Mouse (Mus musculus) granulocyte monocyte progenitor cell, adult 5-6 weeks (primary cell): ENCODE data around the gene Defa25. TPM values are rescaled to one million over a fixed set of nuclear protein-coding genes. Genes with fewer than 3 reads are reported as not detected.
"Not testable (repeated sequence)": the region's sequence is repeated elsewhere in the genome, so short reads cannot be mapped to it uniquely, and the experiment has no call there.

Source experiments
- ATAC-seq: replicated peaks from 2 replicates; pipeline ENCODE4 v1.8.0; 2016; ENCODE audit warnings: mild to moderate bottlenecking, moderate TSS enrichment, inconsistent platforms; ENCODE audit not compliant: poor library complexity, severe bottlenecking
- total RNA-seq, 2 experiments: library from RNA; stranded (forward) in 1 of 2; stranded (reverse) in 1 of 2; fragments of 200-712, 200-1000 nt in 1 of 2; fragments of >200 nt in 1 of 2; fragmentation: Nextera tagmentation in 1 of 2; gene quantifications; 2 replicates each; pipeline ENCODE4 v1.2.3; 2014 to 2017

Gene Defa25
- total RNA-seq (2014; fragmentation: Nextera tagmentation), result not detected in 2 replicates
- not detected in 2 replicates for total RNA-seq (2017)

- not testable (repeated sequence) for ATAC-seq
Observed at GRCm38 (mm10) chr8:21084142-21084541, at the start of gene Defa25. TSS of gene Defa25 (plus strand) at chr8:21084442.

DNA sequence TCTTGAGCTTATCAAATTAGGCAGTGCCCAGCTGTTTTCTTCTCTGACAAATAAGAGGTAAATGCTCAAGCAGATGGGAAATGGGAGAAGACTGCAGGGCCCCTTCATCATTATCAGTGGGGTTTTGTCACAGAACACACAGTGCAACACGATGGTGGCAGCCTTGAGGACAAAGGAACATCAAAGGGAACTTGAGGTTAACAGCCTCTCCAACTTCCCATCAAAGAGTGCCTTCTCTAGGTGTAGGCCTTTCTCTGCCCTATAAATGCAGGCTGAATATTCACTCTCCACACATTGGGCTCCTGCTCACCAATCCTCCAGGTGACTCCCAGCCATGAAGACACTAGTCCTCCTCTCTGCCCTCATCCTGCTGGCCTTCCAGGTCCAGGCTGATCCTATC is 29.5 kb upstream of the Defa25 start, which contains the start of gene Defa23:
Gene Defa23, plus strand, starts transcription at position 301 of the 400 bp plus-strand sequence.
- not testable (repeated sequence) for ATAC-seq

GRCm38 (mm10) chr8:21064738-21065137 is 19.5 kb upstream of the Defa25 start, which contains the start of gene Defa35:
TSS of gene Defa35 (plus strand) at chr8:21065038.
- ATAC-seq, result not testable (repeated sequence)

DNA sequence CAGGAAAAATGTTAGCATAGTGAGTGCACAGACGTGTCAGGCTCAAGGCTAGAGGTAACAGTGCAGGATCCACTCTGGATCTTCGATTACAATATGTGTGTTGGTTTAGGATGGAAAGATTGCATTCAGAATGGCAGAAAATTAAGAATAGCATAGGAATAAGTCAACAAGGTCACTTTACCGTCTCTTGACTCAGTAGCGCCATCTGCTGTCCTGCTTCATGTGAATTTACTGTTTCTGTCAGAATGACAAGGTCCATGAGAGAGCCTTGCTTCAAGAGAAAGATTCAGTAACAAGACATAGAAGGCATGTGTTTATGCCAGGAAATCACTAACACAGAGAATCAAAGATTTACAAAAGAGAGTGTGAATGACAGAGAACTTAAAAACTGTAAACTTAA is 8.9 kb downstream of the Defa25 start:
- no peak for ATAC-seq

DNA sequence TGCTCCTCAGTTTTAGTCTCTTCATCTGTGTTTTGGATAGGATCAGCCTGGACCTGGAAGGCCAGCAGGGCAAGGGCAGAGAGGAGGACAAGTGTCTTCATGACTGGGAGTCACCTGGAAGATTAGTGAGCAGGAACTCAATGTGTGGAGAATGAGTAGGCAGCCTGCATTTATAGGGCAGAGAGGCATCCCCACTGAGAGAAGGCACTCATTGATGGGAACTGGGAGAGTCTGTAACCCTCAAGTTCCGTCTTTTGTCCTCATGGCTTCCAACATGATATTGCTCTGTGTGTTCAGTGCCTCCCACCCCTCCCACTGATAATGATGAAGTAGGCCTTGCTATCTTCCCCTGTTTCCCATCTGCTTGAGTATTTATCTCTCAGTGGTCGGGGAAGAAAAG is 11.7 kb downstream of the Defa25 start, which contains the start of gene Gm14851:
Gene Gm14851, minus strand, starts transcription at position 101 of the 400 bp plus-strand sequence.
- ATAC-seq, result not testable (repeated sequence)

DNA sequence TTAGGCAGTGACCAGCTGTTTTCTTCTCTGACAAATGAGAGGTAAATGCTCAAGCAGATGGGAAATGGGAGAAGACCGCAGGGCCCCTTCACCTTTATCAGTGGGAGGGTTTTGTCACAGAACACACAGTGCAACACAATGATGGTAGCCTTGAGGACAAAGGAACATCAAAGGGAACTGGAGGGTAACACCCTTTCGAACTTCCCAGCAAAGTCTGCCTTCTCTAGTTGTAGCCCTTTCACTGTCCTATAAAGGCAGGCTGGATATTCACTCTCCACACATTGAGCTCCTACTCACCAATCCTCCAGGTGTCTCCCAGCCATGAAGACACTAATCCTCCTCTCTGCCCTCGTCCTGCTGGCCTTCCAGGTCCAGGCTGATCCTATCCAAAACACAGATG is 50.1 kb downstream of the Defa25 start, which contains the start of gene Defa30:
Gene Defa30, plus strand, starts transcription at position 301 of the 400 bp plus-strand sequence.
- ATAC-seq, result not testable (repeated sequence)

Other genes with a start within 250 kb of the Defa25 start
- not detected in 2 replicates for gene Defb33, start 191.8 kb upstream of the Defa25 start, total RNA-seq (2014; fragmentation: Nextera tagmentation)
- gene Defb33, start 191.8 kb upstream of the Defa25 start, total RNA-seq (2017), result not detected in 2 replicates
- gene Gm15056, start 181.8 kb upstream of the Defa25 start, total RNA-seq (2014; fragmentation: Nextera tagmentation), result not detected in 2 replicates
- not detected in 2 replicates for gene Gm15056, start 181.8 kb upstream of the Defa25 start, total RNA-seq (2017)
- not detected in 2 replicates for gene Gm6040, start 162.4 kb upstream of the Defa25 start, total RNA-seq (2014; fragmentation: Nextera tagmentation)
- gene Gm6040, start 162.4 kb upstream of the Defa25 start, total RNA-seq (2017), result not detected in 2 replicates
- gene AY761185, start 139.7 kb upstream of the Defa25 start, total RNA-seq (2014; fragmentation: Nextera tagmentation), result not detected in 2 replicates
- gene AY761185, start 139.7 kb upstream of the Defa25 start, total RNA-seq (2017), result not detected in 2 replicates
- gene Defa21, start 58.9 kb upstream of the Defa25 start, total RNA-seq (2014; fragmentation: Nextera tagmentation), result not detected in 2 replicates
- gene Defa21, start 58.9 kb upstream of the Defa25 start, total RNA-seq (2017), result not detected in 2 replicates
- gene Defa23, start 29.4 kb upstream of the Defa25 start, total RNA-seq (2014; fragmentation: Nextera tagmentation), result not detected in 2 replicates
- gene Defa23, start 29.4 kb upstream of the Defa25 start, total RNA-seq (2017), result not detected in 2 replicates
- not detected in 2 replicates for gene Defa35, start 19.4 kb upstream of the Defa25 start, total RNA-seq (2014; fragmentation: Nextera tagmentation)
- not detected in 2 replicates for gene Defa35, start 19.4 kb upstream of the Defa25 start, total RNA-seq (2017)
- gene Gm14851, start 11.6 kb downstream of the Defa25 start, total RNA-seq (2014; fragmentation: Nextera tagmentation), result not detected in 2 replicates
- gene Gm14851, start 11.6 kb downstream of the Defa25 start, total RNA-seq (2017), result not detected in 2 replicates
- gene Defa30, start 50.2 kb downstream of the Defa25 start, total RNA-seq (2014; fragmentation: Nextera tagmentation), result not detected in 2 replicates
- gene Defa30, start 50.2 kb downstream of the Defa25 start, total RNA-seq (2017), result not detected in 2 replicates
- not detected in 2 replicates for gene Defa22, start 77.8 kb downstream of the Defa25 start, total RNA-seq (2014; fragmentation: Nextera tagmentation)
- gene Defa22, start 77.8 kb downstream of the Defa25 start, total RNA-seq (2017), result not detected in 2 replicates
- gene Defa31, start 107.2 kb downstream of the Defa25 start, total RNA-seq (2014; fragmentation: Nextera tagmentation), result not detected in 2 replicates
- gene Defa31, start 107.2 kb downstream of the Defa25 start, total RNA-seq (2017), result not detected in 2 replicates
- not detected in 2 replicates for gene Gm15293, start 117.1 kb downstream of the Defa25 start, total RNA-seq (2014; fragmentation: Nextera tagmentation)
- gene Gm15293, start 117.1 kb downstream of the Defa25 start, total RNA-seq (2017), result not detected in 2 replicates
- gene Gm15292, start 165.3 kb downstream of the Defa25 start, total RNA-seq (2014; fragmentation: Nextera tagmentation), result not detected in 2 replicates
- not detected in 2 replicates for gene Gm15292, start 165.3 kb downstream of the Defa25 start, total RNA-seq (2017)
- not detected in 2 replicates for gene Defa27, start 231.1 kb downstream of the Defa25 start, total RNA-seq (2014; fragmentation: Nextera tagmentation)
- not detected in 2 replicates for gene Defa27, start 231.1 kb downstream of the Defa25 start, total RNA-seq (2017)
- not detected in 2 replicates for gene Defa29, start 242.6 kb downstream of the Defa25 start, total RNA-seq (2014; fragmentation: Nextera tagmentation)
- gene Defa29, start 242.6 kb downstream of the Defa25 start, total RNA-seq (2017), result not detected in 2 replicates